Mouse (Mus musculus) embryonic facial prominence, embryonic 13.5 days (tissue): Measurements from ENCODE around the gene Plcl2. TPM values are rescaled to one million over a fixed set of nuclear protein-coding genes. Genes with fewer than 3 reads are reported as not detected.
"Not testable (repeated sequence)": the region's sequence is repeated elsewhere in the genome, so short reads cannot be mapped to it uniquely, and the experiment has no call there.

ENCODE experiments used
- ATAC-seq: fragments of 200-750 bp; cut with Nextera tagmentation; 2 replicates; pipeline ENCODE4 v1.8.0; 2017; ENCODE audit warnings: low read depth; ENCODE audit not compliant: insufficient number of reproducible peaks, insufficient read depth, low FRiP score, low TSS enrichment
- H3K27ac ChIP-seq: fragments of 300-500 bp; sonication (generic); 2 replicates; pipeline ENCODE4 v1.5.1; 2015; ENCODE audit warnings: moderate library complexity, mild to moderate bottlenecking, inconsistent platforms
- H3K27me3 ChIP-seq: fragments of 300-500 bp; sonication (generic); 2 replicates; pipeline ENCODE4 v1.6.1; 2015; ENCODE audit warnings: mild to moderate bottlenecking, inconsistent platforms
- H3K36me3 ChIP-seq: fragments of 300-500 bp; sonication (generic); 2 replicates; pipeline ENCODE4 v1.6.1; 2015; ENCODE audit warnings: mild to moderate bottlenecking, inconsistent platforms
- H3K4me1 ChIP-seq: fragments of 300-500 bp; sonication (generic); 2 replicates; pipeline ENCODE4 v1.6.1; 2015; ENCODE audit warnings: inconsistent platforms
- H3K4me2 ChIP-seq: fragments of 300-500 bp; sonication (generic); 2 replicates; pipeline ENCODE4 v1.6.1; 2015; ENCODE audit warnings: moderate library complexity, mild to moderate bottlenecking, inconsistent platforms
- H3K4me3 ChIP-seq: fragments of 300-500 bp; sonication (generic); 2 replicates; pipeline ENCODE4 v1.5.1; 2015; ENCODE audit warnings: mild to moderate bottlenecking, inconsistent platforms
- H3K9ac ChIP-seq: fragments of 300-500 bp; sonication (generic); 2 replicates; pipeline ENCODE4 v1.6.1; 2015; ENCODE audit warnings: mild to moderate bottlenecking, inconsistent platforms
- H3K9me3 ChIP-seq: fragments of 300-500 bp; sonication (generic); 2 replicates; pipeline ENCODE4 v1.6.1; 2016; ENCODE audit warnings: inconsistent platforms
- WGBS: fragments of 180-500 bp; shearing (Covaris S2); methylation state at CpG from one replicate; pipeline ENCODE4 v1.1.7; 2015; ENCODE audit warnings: mixed read lengths; 5-methylcytosine and 5-hydroxymethylcytosine counted together
- polyA plus RNA-seq: library from polyadenylated mRNA; unstranded; fragments of >200 nt; fragmentation: Nextera tagmentation; extraction: Ambion mirVana; gene quantifications from 2 replicates; pipeline ENCODE4 v1.2.1, GENCODE M21; 2015

Plcl2 gene
- polyA plus RNA-seq, 1 experiment from 2014 or later = 4.3 TPM

- WGBS = 89% methylated on average over 3 of the region's 3 CpGs
- ATAC-seq = no peak
These were observed 78.7 kb downstream of the Plcl2 start for GRCm38 (mm10) chr17:50587941-50588340.

DNA sequence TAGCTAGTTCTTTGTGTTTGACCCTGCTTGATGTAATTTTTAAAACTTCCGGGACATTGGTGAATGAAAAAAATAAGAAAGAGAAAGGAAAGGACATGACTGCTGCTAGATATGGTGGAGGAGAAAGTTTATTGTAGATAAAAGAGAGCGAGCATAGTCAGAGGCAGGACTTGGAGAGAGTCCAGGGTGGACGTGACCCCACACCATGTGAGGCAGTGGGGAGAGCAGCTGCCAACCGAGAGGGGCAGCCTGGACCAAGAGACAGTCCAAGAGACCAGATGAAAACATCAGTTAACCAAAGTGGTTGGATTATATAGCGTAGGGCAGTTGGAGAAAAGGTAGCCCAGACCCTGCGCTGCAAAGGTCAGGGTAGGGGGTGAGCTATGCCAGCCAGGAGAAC, 91.0 kb downstream of the Plcl2 start:
- H3K27ac ChIP-seq = no peak overlapping the region
- H3K4me1 ChIP-seq = no peaks in the 10 kb centered on the region
- H3K36me3 ChIP-seq = no peaks in the 10 kb centered on the region
- H3K27me3 ChIP-seq = no peaks in the 10 kb centered on the region
- H3K9me3 ChIP-seq = no peaks in the 10 kb centered on the region
- H3K4me3 ChIP-seq = no peak overlapping the region
- ATAC-seq = no peak
- WGBS = 81% methylated on average over 6 of the region's 6 CpGs
- H3K9ac ChIP-seq = no peak overlapping the region
- H3K4me2 ChIP-seq = no peak overlapping the region

More at GRCm38 (mm10) chr17:50587941-50588340, 78.7 kb downstream of the Plcl2 start:
- Histone ChIP-seq H3K9ac (no peak overlapping the region), H3K4me3 (no peak overlapping the region), H3K27me3 (no peaks in the 10 kb centered on the region), H3K4me2 (no peak overlapping the region), H3K4me1 (no peaks in the 10 kb centered on the region), H3K36me3 (no peaks in the 10 kb centered on the region), H3K27ac (no peak overlapping the region), H3K9me3 (no peaks in the 10 kb centered on the region)

GRCm38 (mm10) chr17:50600696-50601095, 91.5 kb downstream of the Plcl2 start:
- no peaks in the 10 kb centered on the region for H3K27me3 ChIP-seq
- H3K27ac ChIP-seq = no peak overlapping the region
- H3K4me2 ChIP-seq = no peak overlapping the region
- no peak overlapping the region for H3K4me3 ChIP-seq
- no peaks in the 10 kb centered on the region for H3K4me1 ChIP-seq
- no peak for ATAC-seq
- no peaks in the 10 kb centered on the region for H3K9me3 ChIP-seq
- H3K9ac ChIP-seq = no peak overlapping the region
- no peaks in the 10 kb centered on the region for H3K36me3 ChIP-seq
- WGBS = 85% methylated on average over 1 of the region's 1 CpGs

GRCm38 (mm10) chr17:50606890-50607289, 97.7 kb downstream of the Plcl2 start:
- no peak for ATAC-seq
- Histone ChIP-seq H3K36me3 (peaks cover 11% of the 10 kb centered on the region; the same call in 1 of the 2 replicates), H3K27me3 (no peaks in the 10 kb centered on the region), H3K4me2 (no peak overlapping the region), H3K27ac (no peak overlapping the region), H3K9ac (no peak overlapping the region), H3K4me3 (no peak overlapping the region), H3K9me3 (no peaks in the 10 kb centered on the region), H3K4me1 (no peaks in the 10 kb centered on the region)
- 89% methylated on average over 2 of the region's 2 CpGs for WGBS

- Histone ChIP-seq H3K9me3 (no peaks in the 10 kb centered on the region), H3K9ac (no peak overlapping the region), H3K4me2 (no peak overlapping the region), H3K36me3 (peaks cover 14% of the 10 kb centered on the region), H3K27me3 (no peaks in the 10 kb centered on the region), H3K4me1 (no peaks in the 10 kb centered on the region), H3K27ac (no peak overlapping the region), H3K4me3 (no peak overlapping the region)
- WGBS = 86% methylated on average over 4 of the region's 4 CpGs
- ATAC-seq = no peak
These were observed 100.7 kb downstream of the Plcl2 start for GRCm38 (mm10) chr17:50609908-50610307.

DNA sequence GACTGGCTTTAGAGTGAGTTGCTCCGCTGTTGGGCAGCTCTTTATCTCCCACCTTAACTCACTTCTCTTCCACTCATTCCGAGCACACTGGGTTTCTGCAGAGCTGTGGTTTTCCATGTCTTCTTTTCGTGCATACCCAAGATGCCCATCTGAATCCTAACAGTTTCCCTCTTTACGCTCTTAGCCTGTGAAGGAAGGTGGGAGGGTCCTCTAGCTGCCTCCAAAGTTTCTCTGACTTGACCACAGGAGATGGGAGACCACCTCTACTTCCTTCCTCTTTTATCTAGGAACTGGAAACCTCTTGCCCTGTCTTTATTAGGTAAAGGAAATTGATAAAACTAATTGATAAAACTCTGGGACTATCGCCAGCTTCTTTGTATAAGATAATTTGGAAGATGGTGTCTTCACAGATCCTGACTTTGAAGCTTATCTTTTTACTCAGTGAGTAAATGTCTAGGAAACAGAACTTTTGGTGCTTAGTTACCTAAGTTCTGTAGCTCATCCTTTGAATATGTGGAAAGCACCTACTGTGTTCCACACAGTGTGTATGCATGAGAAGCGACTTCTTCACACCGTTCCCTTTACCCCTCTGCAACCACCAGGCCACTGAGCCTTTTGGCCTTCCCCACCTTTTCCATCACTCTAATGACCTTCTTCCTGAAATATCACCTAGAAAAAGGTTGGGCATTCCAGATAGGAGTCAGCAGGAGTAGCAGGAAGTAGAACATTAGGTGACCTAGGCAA, 111.8 kb downstream of the Plcl2 start:
- Histone ChIP-seq H3K9ac (no peak overlapping the region), H3K4me1 (0 out of 2 replicates have a peak, but pooled peaks cover 6% of the 10 kb centered on the region), H3K4me3 (no peak overlapping the region), H3K36me3 (no peaks in the 10 kb centered on the region), H3K4me2 (no peak overlapping the region), H3K27me3 (no peaks in the 10 kb centered on the region), H3K9me3 (no peaks in the 10 kb centered on the region), H3K27ac (no peak overlapping the region)
- no peak for ATAC-seq
- 92% methylated on average over 7 of the region's 7 CpGs for WGBS

GRCm38 (mm10) chr17:50621996-50622395, 112.8 kb downstream of the Plcl2 start:
- H3K4me2 ChIP-seq = no peak overlapping the region
- H3K27me3 ChIP-seq = no peaks in the 10 kb centered on the region
- no peaks in the 10 kb centered on the region for H3K9me3 ChIP-seq
- no peaks in the 10 kb centered on the region for H3K36me3 ChIP-seq
- 0 out of 2 replicates have a peak, but pooled peaks cover 6% of the 10 kb centered on the region for H3K4me1 ChIP-seq
- no peak for ATAC-seq
- no peak overlapping the region for H3K9ac ChIP-seq
- no peak overlapping the region for H3K4me3 ChIP-seq
- WGBS = 76% methylated on average over 3 of the region's 3 CpGs
- no peak overlapping the region for H3K27ac ChIP-seq

DNA sequence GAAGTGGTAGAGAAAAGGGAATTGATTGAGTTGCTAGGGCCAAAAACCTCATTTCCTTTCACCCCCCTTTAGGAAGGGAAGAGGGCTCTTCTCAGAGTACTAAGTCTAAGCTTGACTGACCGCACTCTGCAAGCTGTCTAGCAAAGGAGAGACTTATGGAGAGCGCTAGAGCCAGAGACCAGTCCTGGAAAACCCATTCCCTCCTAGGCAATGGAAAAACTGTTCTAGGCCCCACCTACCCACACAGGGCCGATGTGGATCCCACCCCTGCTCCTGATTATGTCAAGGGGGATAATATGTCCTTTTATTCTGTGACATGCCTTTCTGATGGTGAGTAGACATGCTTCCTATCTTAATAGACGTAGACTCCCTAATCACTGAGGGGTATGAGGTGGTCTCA, 116.4 kb downstream of the Plcl2 start:
- no peak overlapping the region for H3K9ac ChIP-seq
- H3K36me3 ChIP-seq = no peaks in the 10 kb centered on the region
- no peaks in the 10 kb centered on the region for H3K9me3 ChIP-seq
- 85% methylated on average over 4 of the region's 4 CpGs for WGBS
- H3K4me3 ChIP-seq = no peak overlapping the region
- ATAC-seq = no peak
- no peak overlapping the region for H3K27ac ChIP-seq
- 0 out of 2 replicates have a peak, but pooled peaks cover 6% of the 10 kb centered on the region for H3K4me1 ChIP-seq
- no peak overlapping the region for H3K4me2 ChIP-seq
- no peaks in the 10 kb centered on the region for H3K27me3 ChIP-seq

DNA sequence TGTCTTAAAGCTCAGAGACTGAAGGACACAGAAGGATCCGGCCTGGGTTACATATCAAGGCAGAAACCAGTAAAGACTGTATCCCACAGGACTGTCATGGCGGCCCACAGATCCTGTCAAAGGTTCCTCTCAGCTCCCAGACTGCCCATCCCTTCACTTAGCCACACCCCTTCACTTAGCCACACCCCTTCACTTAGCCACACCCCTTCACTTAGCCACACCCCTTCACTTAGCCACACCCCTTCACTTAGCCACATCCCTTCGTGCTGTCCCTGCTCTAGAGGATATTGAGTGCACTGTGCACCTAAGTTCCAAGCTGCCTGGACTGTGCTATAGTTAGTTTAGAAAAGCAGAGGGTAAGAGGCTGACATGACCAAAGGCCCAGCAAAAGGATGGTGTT, 118.5 kb downstream of the Plcl2 start:
- 0 out of 2 replicates have a peak, but pooled peaks cover 6% of the 10 kb centered on the region for H3K4me1 ChIP-seq
- H3K9me3 ChIP-seq = no peaks in the 10 kb centered on the region
- H3K4me2 ChIP-seq = no peak overlapping the region
- no peaks in the 10 kb centered on the region for H3K27me3 ChIP-seq
- ATAC-seq = no peak
- WGBS = 92% methylated on average over 3 of the region's 3 CpGs
- no peak overlapping the region for H3K9ac ChIP-seq
- no peaks in the 10 kb centered on the region for H3K36me3 ChIP-seq
- no peak overlapping the region for H3K27ac ChIP-seq
- no peak overlapping the region for H3K4me3 ChIP-seq

- Histone ChIP-seq H3K36me3 (no peaks in the 10 kb centered on the region), H3K4me1 (0 out of 2 replicates have a peak, but pooled peaks cover 2% of the 10 kb centered on the region), H3K4me2 (no peak overlapping the region), H3K4me3 (no peak overlapping the region), H3K9ac (no peak overlapping the region), H3K9me3 (no peaks in the 10 kb centered on the region), H3K27ac (no peak overlapping the region), H3K27me3 (no peaks in the 10 kb centered on the region)
- ATAC-seq = no peak
These were observed 119.5 kb downstream of the Plcl2 start for GRCm38 (mm10) chr17:50628716-50629115.

DNA sequence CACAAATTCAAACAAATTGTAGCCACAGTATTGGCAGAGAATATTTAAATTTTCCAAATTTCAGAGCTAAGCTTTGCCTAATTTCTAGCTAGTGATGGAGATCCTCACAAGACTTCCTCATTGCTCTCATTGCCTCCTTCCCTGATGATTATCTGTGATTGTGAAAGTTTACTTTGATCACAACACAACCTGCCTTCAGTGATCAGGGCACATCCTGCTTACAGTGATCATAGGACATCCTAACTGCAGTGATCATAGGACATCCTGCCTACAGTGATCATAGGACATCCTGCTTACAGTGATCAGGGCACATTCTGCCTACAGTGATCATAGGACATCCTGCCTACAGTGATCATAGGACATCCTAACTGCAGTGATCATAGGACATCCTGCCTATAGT, 121.8 kb downstream of the Plcl2 start:
- not testable (repeated sequence) for H3K4me2 ChIP-seq, H3K9ac ChIP-seq, H3K4me1 ChIP-seq, H3K27ac ChIP-seq, H3K9me3 ChIP-seq, ATAC-seq, H3K36me3 ChIP-seq, H3K4me3 ChIP-seq, H3K27me3 ChIP-seq

DNA sequence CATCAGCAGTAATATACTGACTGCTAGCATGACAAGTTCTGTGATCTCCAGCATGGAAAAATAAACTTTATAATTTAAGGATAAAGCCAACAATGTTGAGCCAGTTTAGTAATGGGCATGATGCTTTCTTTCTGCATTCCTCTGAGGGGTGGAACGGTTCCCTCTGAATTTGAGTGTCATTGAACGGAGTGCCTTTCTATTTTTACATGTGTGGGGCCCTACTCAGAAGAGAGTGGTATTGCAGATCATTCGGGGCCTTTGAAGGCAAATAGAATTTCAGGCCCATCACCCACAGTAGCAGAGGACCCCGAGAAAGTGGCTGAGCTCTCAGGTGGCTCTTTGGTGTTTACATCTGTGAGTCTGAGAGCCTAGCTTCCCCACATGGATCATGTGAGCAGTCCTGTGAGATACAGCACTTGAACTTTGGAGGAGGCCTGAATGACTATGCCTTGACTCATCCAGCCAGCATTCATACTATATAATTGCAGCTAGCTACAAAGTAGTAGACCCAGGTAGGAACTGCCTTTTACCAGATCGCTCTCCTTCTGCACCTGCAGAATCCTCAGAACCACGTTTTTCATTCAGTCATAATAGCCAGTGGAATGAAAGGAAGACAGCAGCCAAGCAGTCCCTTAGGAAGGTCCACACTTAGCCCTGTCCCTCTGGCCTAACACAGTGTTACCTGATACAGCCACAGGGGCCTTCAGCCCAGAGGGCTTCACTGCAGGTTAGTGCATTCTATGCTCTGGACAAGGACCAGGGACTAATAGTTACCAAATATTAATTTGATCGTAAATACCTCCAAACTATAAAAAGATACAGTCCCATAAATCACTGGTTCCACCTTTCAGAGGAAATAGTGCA, 125.0 kb downstream of the Plcl2 start:
- ATAC-seq = no peak
- H3K9ac ChIP-seq = no peak overlapping the region
- WGBS = 71% methylated on average over 7 of the region's 7 CpGs

More for the DNA sequence above, 125.0 kb downstream of the Plcl2 start:
- H3K4me3 ChIP-seq = no peak overlapping the region
- H3K4me2 ChIP-seq = no peak overlapping the region
- no peaks in the 10 kb centered on the region for H3K9me3 ChIP-seq
- H3K27ac ChIP-seq = no peak overlapping the region
- H3K27me3 ChIP-seq = no peaks in the 10 kb centered on the region
- H3K4me1 ChIP-seq = no peaks in the 10 kb centered on the region
- H3K36me3 ChIP-seq = no peaks in the 10 kb centered on the region
